Mouse (Mus musculus): ENCODE data around the gene Lrp6.

Lrp6 gene

GRCm38 (mm10) chr6:134499089-134499488 is 67.7 kb downstream of the Lrp6 start:
- DNase-seq (ENCODE audit: low read depth in 2 of 2, low spot score in 2 of 2), result no peak

DNA sequence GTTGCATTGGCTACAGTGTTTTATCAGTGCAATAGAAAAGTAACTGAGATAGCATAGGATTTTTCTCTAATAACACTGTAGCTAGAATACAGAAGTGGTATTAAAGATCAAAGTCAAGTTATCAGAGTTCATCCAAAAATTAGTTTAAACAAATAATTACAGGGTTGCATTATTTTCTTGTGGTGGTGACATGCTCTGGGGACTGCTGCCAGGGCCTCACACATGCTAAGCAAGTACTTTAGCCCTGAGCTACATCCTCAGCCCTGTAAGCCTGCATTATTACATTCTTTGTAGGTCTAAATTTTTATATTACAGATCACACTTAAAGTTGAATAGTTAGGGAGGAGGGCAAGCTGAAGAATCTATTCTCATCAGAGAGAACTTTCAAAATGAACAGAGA is 68.2 kb downstream of the Lrp6 start:
- DNase-seq (ENCODE audit: low read depth in 2 of 2, low spot score in 2 of 2), result no peak

GRCm38 (mm10) chr6:134494828-134495698 is 71.7 kb downstream of the Lrp6 start:
- no peak for DNase-seq (ENCODE audit: low read depth in 2 of 2, low spot score in 2 of 2)

DNA sequence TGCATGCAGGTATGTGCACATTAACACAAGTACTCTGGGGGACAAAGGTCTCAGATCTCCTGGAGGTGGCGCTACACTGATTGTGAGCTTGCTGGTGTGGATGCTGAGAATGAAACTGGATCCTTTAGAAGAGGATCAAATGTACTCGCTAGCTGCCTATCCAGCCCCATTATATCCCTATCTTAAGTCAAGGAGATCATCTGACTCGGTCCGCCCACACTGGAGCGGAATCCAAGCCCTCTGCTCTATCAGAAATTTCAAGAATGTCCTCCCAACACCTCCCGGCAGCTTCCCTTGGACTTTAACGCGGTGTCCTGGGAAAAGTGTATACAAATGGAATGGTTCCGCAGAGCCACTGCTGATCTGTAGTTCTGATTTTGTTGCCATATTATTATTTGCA is 77.1 kb downstream of the Lrp6 start:
- DNase-seq (ENCODE audit: low read depth in 2 of 2, low spot score in 2 of 2), result no peak

- no peak for DNase-seq (ENCODE audit: low read depth in 2 of 2, low spot score in 2 of 2)
These were observed 77.6 kb downstream of the Lrp6 start for GRCm38 (mm10) chr6:134489130-134489529.

GRCm38 (mm10) chr6:134486318-134486717 is 80.4 kb downstream of the Lrp6 start:
- no peak for DNase-seq (ENCODE audit: low read depth in 2 of 2, low spot score in 2 of 2)

DNA sequence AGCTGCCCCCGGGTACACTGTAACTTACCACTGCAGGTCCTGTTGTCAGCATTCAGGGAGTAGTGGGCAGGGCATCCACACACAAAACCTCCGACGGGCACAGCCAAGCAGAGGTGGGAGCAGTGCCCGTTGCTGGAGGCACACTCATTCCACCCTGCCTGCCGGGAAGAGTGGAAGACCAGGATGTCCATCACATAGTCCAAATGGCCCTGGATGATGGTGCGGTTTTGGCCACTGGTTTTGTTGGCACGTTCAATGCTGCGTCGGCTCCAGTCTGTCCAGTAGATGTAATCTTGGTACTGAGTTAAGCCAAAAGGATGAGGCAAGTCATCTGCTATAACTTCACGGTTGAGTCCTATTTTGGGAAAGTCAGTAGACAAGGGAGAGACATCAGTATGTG is 87.3 kb downstream of the Lrp6 start:
- DNase-seq (ENCODE audit: low read depth in 2 of 2, low spot score in 2 of 2), result no peak

DNA sequence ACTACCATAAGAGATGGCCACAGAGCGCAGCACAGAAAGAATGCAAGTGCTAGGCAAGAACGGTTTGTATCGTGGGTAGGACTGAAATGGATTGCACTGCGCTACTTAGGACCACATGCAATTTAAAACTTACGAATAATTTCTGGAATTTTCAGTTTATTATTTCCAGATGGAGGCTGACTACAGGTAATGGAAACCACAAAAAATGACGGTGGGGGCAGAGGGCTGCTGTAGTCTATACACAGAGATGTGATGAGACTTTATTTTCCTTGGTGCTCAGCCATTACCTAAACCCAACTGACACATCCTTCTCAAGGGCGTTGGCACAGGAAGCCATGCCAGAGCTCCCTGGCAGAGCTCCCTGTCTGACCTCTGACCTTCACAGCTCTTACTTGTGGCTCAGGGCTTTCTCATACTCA is 93.6 kb downstream of the Lrp6 start:
- DNase-seq (ENCODE audit: low read depth in 2 of 2, low spot score in 2 of 2), result no peak

GRCm38 (mm10) chr6:134470857-134471256 is 95.9 kb downstream of the Lrp6 start:
- no peak for DNase-seq (ENCODE audit: low read depth in 2 of 2, low spot score in 2 of 2)

DNA sequence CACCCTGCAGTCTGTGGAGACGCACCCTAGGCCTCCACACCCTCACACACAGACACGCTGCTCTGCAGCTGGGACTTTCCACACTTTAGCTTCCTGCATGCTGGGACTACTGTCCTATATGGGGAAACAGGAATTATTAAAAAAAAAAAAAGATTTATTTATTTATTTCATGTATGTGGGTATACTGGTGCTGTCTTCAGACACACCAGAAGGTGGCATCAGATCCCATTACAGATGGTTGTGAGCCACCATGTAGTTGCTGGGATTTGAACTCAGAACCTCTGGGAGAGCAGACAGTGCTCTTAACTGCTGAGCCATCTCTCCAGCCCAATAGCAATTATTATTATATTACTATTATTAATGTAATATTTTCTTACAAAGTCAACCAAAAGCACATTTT is 97.5 kb downstream of the Lrp6 start:
- DNase-seq (ENCODE audit: low read depth in 2 of 2, low spot score in 2 of 2), result no peak

DNA sequence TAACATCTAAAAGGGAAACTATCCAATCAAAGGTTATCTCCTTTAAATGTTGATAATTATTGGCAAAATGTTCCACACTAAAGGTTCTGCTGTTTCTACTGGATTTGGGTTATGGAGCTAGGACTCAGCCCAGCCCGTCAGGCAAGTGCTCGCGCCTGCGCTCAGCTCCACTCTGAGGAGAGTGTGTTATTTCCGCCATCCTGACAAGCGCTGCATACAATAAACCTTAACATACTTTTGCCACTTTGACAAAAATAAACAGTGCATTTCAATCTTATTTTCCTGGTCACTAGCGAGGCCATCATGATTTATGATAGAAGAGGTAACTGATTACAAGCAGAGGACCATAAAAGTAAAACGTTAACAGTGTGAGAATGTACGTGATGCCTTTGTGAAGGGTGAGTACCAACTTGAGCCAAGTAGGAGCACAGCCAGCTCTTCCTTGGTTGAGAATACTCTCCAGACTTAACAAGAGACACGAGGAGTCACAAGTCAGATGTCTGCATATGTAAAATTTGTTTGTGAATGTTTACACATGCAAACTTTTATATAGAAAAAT is 100.0 kb downstream of the Lrp6 start:
- DNase-seq (ENCODE audit: low read depth in 2 of 2, low spot score in 2 of 2), result no peak

GRCm38 (mm10) chr6:134461175-134461574 is 105.6 kb downstream of the Lrp6 start:
- no peak for DNase-seq (ENCODE audit: low read depth in 2 of 2, low spot score in 2 of 2)

DNA sequence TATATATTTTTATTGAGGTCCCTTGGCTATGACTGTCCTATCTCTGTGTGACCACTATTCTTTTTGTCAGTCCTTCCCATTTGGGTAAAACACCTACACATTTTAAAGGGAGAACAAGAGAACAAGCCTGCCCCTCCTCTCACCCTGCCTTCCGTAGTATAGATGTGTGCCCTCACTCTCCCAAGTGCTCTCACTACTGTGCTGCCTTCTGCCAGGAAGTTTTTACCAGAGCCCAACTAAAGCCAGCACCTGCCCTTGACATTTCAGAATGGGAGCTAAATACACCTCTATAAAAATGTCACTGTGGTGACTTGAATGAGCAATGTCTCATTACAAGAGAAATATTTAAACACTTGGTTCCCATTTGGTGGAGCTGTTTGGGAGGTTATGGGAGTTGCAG is 108.4 kb downstream of the Lrp6 start:
- no peak for DNase-seq (ENCODE audit: low read depth in 2 of 2, low spot score in 2 of 2)

DNA sequence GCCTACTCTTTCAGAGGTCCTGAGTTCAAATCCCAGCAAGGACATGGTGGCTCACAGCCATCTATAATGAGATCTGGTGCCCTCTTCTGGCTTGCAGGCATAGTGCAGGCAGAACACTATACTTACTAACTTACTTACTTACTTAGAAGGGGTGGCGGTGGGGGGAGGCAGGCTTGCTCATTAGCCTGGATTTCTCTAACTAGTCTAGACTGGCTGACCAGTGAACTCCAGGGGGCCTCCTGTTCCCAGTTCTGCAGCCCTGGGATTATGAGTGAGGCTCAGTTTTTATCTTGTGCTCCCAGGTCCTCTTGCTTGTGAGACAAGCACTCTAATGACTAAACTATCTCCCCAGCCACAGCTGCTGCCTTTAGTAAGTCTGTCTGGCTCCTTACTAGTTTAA is 112.7 kb downstream of the Lrp6 start:
- peak in 1 of 2 experiments; percentile 4 for DNase-seq (ENCODE audit: low read depth in 2 of 2, low spot score in 2 of 2)

GRCm38 (mm10) chr6:134450661-134451119 is 116.1 kb downstream of the Lrp6 start:
- DNase-seq (ENCODE audit: low read depth in 2 of 2, low spot score in 2 of 2), result no peak

DNA sequence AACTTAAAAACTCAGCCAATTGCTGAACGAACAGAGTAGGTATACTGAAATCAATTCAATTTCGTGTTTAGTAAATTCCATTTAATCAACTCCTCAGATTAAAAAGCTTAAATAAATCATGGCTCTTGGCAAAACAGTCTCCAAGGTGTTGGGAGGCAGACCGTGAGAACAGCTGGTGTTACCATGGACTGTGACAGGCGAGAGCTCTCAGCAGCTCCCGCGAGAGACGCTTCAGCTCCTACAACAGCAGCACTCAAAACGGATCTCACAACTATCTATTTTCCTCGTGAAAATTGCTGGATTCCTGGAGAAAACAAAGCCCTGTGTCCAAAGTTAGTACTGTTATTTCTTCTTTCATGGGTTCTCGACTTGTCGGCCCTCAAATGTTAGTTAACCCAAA is 116.8 kb downstream of the Lrp6 start:
- no peak for DNase-seq (ENCODE audit: low read depth in 2 of 2, low spot score in 2 of 2)

- no peak for DNase-seq (ENCODE audit: low read depth in 2 of 2, low spot score in 2 of 2)
These were observed 118.3 kb downstream of the Lrp6 start for GRCm38 (mm10) chr6:134448451-134448850.

DNA sequence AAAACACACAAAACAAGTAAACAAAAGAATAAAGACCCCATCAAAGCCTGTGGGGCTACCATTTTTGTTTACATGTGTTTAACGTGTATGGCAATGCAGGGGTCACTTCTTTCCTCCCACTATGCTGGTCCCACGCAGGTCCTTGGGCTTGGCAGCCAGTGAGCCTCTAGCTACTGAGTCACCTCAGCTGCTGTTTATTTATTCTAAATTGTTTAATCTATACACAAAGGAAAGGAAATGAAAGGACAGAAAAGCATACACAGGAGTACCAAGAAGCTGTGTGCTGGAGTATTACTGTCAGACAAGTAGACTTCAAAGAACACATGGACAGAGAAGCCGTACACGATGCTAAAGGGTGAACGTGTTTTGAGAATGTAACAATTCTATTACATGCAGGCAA is 122.8 kb downstream of the Lrp6 start:
- no peak for DNase-seq (ENCODE audit: low read depth in 2 of 2, low spot score in 2 of 2)

DNA sequence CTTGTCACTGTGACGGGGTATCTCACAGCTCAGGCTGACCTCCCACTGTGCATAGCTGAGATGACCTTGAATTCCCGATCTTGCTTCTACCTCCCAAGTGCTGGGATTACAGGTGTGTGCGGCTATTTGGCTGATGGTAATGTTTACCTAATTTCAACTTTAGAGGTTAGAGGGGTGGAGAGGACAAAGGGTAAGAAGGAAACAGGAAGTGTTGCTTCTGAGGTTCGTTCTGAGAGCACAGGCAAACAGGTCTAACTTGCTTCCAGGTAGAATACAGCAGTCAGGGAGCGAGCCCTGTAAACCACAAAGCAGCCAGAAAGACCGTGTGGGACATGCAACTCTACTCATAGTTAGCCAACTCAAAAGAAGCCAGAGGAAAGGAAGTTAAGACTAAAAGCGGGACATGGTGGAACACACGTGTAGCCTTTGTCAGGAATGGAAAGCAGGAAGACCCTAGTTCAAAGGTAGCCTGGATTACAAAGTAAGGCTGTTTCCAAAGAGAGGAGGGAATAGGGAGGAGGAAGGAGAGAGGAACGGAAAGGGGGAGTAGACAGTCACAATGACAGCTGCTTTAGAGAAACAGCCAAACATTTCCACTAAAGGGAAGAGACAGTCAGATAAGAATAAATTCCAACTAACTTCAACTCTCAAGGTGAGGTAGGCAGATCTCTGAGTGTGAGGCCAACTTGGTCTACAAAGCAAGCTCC is 123.4 kb downstream of the Lrp6 start:
- DNase-seq (ENCODE audit: low read depth in 2 of 2, low spot score in 2 of 2), result no peak

GRCm38 (mm10) chr6:134442219-134442618 is 124.5 kb downstream of the Lrp6 start:
- DNase-seq (ENCODE audit: low read depth in 2 of 2, low spot score in 2 of 2), result no peak

- no peak for DNase-seq (ENCODE audit: low read depth in 2 of 2, low spot score in 2 of 2)
These were observed 125.0 kb downstream of the Lrp6 start for GRCm38 (mm10) chr6:134441716-134442115.

- no peak for DNase-seq (ENCODE audit: low read depth in 2 of 2, low spot score in 2 of 2)
These were observed 126.7 kb downstream of the Lrp6 start for GRCm38 (mm10) chr6:134440023-134440422.
